Mouse (Mus musculus): ENCODE results near the gene Clec2h.

GRCm38 (mm10) chr6:128650187-128650586 is 12.0 kb upstream of the Clec2h start:
- no peak for TF ChIP-seq POLR2A (IDR thresholded peaks at IDR 0.05; ENCODE audit: borderline replicate concordance, insufficient read depth, low read length)
- TF ChIP-seq CTCF (IDR thresholded peaks at IDR 0.05; ENCODE audit: borderline replicate concordance, insufficient read depth, low read depth, low read length), result no peak
